Mouse (Mus musculus) ES-Bruce4 (cell line): ENCODE results near the gene Rrp7a.

Experiments used
- CTCF ChIP-seq: IDR thresholded peaks from one replicate; pipeline ENCODE4 v1.8.1; 2011; ENCODE audit warnings: low read depth, low read length
- EP300 ChIP-seq: IDR thresholded peaks from 2 replicates; pipeline ENCODE4 v1.6.1; 2011; ENCODE audit warnings: low read depth, low read length; ENCODE audit not compliant: insufficient read depth
- POLR2A ChIP-seq: IDR thresholded peaks from one replicate; pipeline ENCODE4 v1.8.1; 2011; ENCODE audit warnings: low read length; ENCODE audit not compliant: insufficient read depth

DNA sequence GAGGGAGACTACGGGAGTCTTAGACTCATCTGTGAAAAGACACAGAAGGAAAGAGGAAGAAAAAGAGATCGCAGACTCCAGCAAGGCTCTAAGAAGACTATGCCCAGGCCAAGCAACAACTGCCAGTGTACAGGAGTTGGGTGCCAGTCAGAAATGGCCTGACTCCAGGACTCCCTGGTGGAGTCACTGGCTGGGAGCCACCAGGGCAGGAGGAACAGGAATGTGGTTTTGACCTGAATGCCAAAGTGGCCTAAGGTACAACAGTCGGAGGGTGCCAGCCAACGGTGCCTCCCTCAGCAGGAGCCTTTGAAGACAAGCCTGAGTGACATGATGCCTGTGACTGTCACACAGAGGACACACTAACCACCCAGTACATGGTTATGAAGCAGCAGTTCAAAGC is 48.4 kb downstream of the Rrp7a start:
- TF ChIP-seq CTCF (no peak), POLR2A (no peak), EP300 (no peak)
